Mouse (Mus musculus): Measurements from ENCODE around the gene Gm12888. TPM values are rescaled to one million over a fixed set of nuclear protein-coding genes. Genes with fewer than 3 reads are reported as not detected.
"Not testable (repeated sequence)": the region's sequence is repeated elsewhere in the genome, so short reads cannot be mapped to it uniquely, and the experiment has no call there.

Gm12888 gene
- not detected in 2 replicates for polyA plus RNA-seq (2014; fragmentation: Nextera tagmentation; extraction: Ambion mirVana)

- H3K36me3 ChIP-seq (ENCODE audit: insufficient read depth); H3K4me1 ChIP-seq (ENCODE audit: insufficient read depth); DNase-seq; H3K9ac ChIP-seq; H3K4me2 ChIP-seq; ATAC-seq (ENCODE audit: insufficient read depth); H3K27ac ChIP-seq (ENCODE audit: low read depth); H3K9me3 ChIP-seq (ENCODE audit: low read depth, low read length); H3K27me3 ChIP-seq (ENCODE audit: insufficient read depth, low read length); H3K4me3 ChIP-seq (ENCODE audit: low read depth, low read length): not testable (repeated sequence)
- WGBS = 57% methylated on average over 3 of the region's 5 CpGs
These were observed at the start of gene Gm12888 for GRCm38 (mm10) chr4:121324817-121325216. Gene Gm12888 (minus strand): TSS chr4:121324917.

Other genes starting within 250 kb of the Gm12888 start
- gene Zmpste24, start 226.7 kb downstream of the Gm12888 start, polyA plus RNA-seq (2014; fragmentation: Nextera tagmentation; extraction: Ambion mirVana) = 27.1 and 29.2 TPM in 2 replicates
- gene Tmco2, start 215.7 kb downstream of the Gm12888 start, polyA plus RNA-seq (2014; fragmentation: Nextera tagmentation; extraction: Ambion mirVana) = not detected in 2 replicates
- 23.2 and 24.6 TPM in 2 replicates for gene Rlf, start 109.8 kb downstream of the Gm12888 start, polyA plus RNA-seq (2014; fragmentation: Nextera tagmentation; extraction: Ambion mirVana)
- not detected in 2 replicates for gene Gm12886, start 98.2 kb upstream of the Gm12888 start, polyA plus RNA-seq (2014; fragmentation: Nextera tagmentation; extraction: Ambion mirVana)

Data from lung, embryonic 14.5 days (tissue).